Comparison of ENCODE assay signal across 10 mouse cellular contexts in the genomic region with DNA sequence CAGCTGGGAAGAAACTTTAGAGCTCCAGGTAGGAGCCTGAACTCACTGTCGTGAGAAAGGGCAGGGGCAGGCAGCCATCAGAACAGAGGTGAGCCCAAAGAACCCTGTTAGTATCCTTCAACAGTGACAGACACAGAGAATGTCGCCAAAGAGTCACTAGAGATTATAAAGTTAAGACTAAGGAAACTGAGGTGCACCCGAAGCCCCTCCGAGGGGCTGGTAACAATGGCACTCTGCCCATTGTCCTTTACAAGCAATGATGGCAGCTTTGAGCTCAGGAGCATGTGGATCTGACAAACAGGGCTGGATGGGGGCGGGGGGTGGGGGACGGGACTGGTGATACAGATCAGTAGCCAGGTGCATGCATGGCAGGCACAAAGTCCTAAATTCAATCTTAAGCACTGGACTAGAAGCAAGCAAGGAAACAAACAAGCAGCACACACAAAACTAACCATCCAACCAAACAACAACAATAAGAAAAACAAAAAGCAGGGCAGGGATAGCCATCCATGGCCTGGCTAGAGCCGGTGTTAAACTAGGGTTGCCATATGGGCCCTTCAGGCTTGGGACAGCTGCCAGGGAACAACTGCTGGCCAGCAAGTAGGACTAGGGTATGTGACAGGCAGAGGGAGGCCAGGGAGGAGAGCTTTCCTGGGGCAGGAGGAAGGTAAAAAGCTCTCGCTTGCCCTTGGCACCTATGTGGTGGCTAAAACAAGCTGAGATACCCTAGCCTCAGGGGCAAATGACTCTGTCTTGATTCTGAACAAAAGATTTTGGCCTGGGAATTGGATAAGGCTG. TPM values are rescaled to one million over a fixed set of nuclear protein-coding genes. Genes with fewer than 3 reads are reported as not detected.
DNase-seq lines count a peak whose midpoint lies in the region.
"Had no signal": no experiment of that assay in that cellular context is flagged by ENCODE, and none has a peak within 500 bp of the region (broad histone marks: within the 10 kb centered on the region; RNA-seq: fewer than 3 reads in every experiment).

No protein-coding gene starts in this region.

- DNase-seq in adrenal gland, postnatal 25 days = peak; percentile 41
- DNase-seq in adrenal gland, postnatal 4 days (ENCODE audit: low spot score in 2 of 2) = no peak
- peak; percentile 53 for DNase-seq in kidney, adult 18-20 months
- no peak for DNase-seq in kidney, adult 11 months
- DNase-seq in cerebellum, adult 11-12 months = peak; percentile 96
- DNase-seq in gastrocnemius, postnatal 25 days = peak; percentile 49
- DNase-seq in embryo, embryonic 10.5 days (ENCODE audit: low spot score) = no peak
- no peak for DNase-seq in spleen, postnatal 14 days (ENCODE audit: low spot score in 2 of 2)
- DNase-seq: layer of hippocampus, adult 9-11 months; thymus, adult 18-20 months had no signal

RNA-seq across cellular contexts. Expression of gene 6430571L13Rik, which starts 2.9 kb away (rescaled TPM):
- 1.4 and 1.5 TPM in 2 replicates for total RNA-seq in adrenal gland, postnatal 25 days (2021)
- 1 to 10 TPM; 4.2 to 4.3 TPM for total RNA-seq in adrenal gland, postnatal 4 days (2021)
- 10 to 100 TPM; 34.1 to 44.0 TPM for total RNA-seq in gastrocnemius, postnatal 25 days (2021)

RNA-seq across cellular contexts. Expression of gene Hemk1, which starts 5.2 kb away (rescaled TPM):
- total RNA-seq in adrenal gland, postnatal 25 days (2021) = 21.9 and 23.0 TPM in 2 replicates
- total RNA-seq in adrenal gland, postnatal 4 days (2021) = 10 to 100 TPM; 19.5 to 23.7 TPM
- 10 to 100 TPM; 12.8 to 15.7 TPM for total RNA-seq in gastrocnemius, postnatal 25 days (2021)

RNA-seq across cellular contexts. Expression of gene Cish, which starts 47.5 kb away (rescaled TPM):
- 8.1 and 14.9 TPM in 2 replicates for total RNA-seq in adrenal gland, postnatal 25 days (2021)
- 10 to 100 TPM; 17.8 to 22.5 TPM for total RNA-seq in adrenal gland, postnatal 4 days (2021)
- 100 to 1,000 TPM in 1 of 2 experiments, 1 to 10 TPM in 1; 2.3 to 100 TPM for total RNA-seq in gastrocnemius, postnatal 25 days (2021)

RNA-seq across cellular contexts. Expression of gene Mapkapk3, which starts 53.7 kb away (rescaled TPM):
- total RNA-seq in adrenal gland, postnatal 25 days (2021) = 56.8 and 57.8 TPM in 2 replicates
- 10 to 100 TPM; 24.6 to 27.3 TPM for total RNA-seq in adrenal gland, postnatal 4 days (2021)
- 10 to 100 TPM; 27.7 to 32.1 TPM for total RNA-seq in gastrocnemius, postnatal 25 days (2021)

RNA-seq across cellular contexts. Expression of gene Cacna2d2, which starts 56.1 kb away (rescaled TPM):
- total RNA-seq in adrenal gland, postnatal 25 days (2021) = 5.6 and 6.9 TPM in 2 replicates
- 10 to 100 TPM; 10.1 to 10.9 TPM for total RNA-seq in adrenal gland, postnatal 4 days (2021)
- under 1 TPM; 0.83 to 0.84 TPM for total RNA-seq in gastrocnemius, postnatal 25 days (2021)

Comparison
In these comparisons a context has a peak if more than half of its experiments do, and no peak if none do; other contexts are left out.
1. DNase-seq: peak in adrenal gland, postnatal 25 days (single experiment), kidney, adult 18-20 months (single experiment), cerebellum, adult 11-12 months (single experiment) and gastrocnemius, postnatal 25 days (single experiment); none in adrenal gland, postnatal 4 days (0 of 2), kidney, adult 11 months (single experiment), embryo, embryonic 10.5 days (single experiment) and spleen, postnatal 14 days (0 of 2).
2. RNA of gene 6430571L13Rik, which starts 2.9 kb away (total RNA-seq): 34.1 to 44.0 TPM in gastrocnemius, postnatal 25 days; 4.2 to 4.3 TPM in adrenal gland, postnatal 4 days and 1.4 to 1.5 TPM in adrenal gland, postnatal 25 days; every median in the first group is over 4 times any median in the second.